Mouse (Mus musculus) heart, adult 11 months (tissue): ENCODE data around the gene Napepld.

Experiments
- DNase-seq: peaks from one replicate; pipeline ENCODE4 v3.0.0; 2022

The Napepld gene

DNA sequence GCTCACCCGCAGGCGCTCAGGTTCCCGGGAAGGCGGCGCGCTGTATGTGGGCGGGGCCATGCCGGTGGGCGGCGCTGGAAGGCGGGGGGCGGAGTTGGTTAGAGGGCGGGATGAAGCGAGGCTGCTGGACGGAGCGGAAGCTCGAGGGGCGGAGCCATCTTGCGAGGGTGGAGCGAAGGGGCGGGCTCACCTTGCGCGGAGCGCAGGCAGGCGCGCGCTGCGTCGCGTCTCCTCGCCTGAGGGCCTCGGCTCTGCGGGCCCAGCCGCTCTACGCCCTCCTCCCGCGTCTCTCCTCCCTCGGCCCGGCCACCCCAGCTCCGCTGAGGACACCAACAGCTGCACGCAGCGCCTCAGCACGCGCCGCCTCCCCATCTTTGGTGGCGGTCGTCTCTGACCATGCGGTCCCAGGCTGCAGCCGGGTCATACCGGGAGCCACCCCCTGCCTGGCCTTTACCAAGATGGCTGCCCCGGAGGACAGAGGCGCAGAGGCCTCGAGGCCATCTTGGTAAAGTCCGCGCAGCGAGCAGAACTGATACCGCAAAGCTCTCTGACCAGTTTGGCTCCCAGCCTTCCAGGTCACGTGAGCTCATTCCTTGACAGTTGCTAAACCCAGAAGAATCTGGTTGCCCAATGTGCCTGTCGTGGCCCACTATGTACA is at the start of gene Napepld:
TSS of gene Napepld (minus strand) at position 46 of the 658 bp plus-strand sequence.
- DNase-seq, result peak; percentile 100

DNA sequence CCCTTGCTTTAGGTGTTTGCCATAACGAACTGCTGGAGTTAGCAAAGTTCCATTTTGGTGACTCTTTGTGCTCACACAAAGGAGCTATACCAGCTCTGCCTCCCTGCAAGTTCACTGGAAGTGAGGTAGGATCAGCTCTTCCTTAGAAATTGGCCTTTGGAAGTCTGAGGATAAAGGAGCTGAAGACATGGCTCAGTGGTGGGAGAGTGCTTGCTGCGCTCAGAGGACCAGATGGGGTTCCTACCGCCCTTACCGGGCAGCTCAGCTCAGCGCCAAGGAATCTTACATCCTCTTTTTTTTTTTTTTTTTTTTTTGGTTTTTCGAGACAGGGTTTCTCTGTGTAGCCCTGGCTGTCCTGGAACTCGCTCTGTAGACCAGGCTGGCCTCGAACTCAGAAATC is 44.8 kb upstream of the Napepld start:
- DNase-seq, result peak; percentile 31

DNA sequence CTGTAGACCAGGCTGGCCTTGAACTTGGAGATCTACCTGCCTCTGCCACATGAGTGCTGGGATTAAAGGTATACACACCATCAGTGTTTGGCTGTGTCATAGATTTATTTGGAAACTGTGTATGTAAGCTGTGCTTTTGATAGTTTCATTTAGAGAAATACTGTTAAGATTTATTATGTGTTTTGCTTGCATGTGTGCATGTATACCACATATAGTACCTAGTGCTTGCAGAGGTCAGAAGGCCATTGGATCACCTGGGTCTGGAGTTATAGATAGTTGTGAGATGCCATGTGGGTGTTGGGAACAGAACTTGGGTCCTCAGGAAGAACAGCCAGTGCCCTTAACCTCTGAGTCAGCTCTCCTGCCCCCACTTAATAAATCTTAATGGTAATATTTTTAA is 43.5 kb upstream of the Napepld start:
- DNase-seq, result peak; percentile 51

DNA sequence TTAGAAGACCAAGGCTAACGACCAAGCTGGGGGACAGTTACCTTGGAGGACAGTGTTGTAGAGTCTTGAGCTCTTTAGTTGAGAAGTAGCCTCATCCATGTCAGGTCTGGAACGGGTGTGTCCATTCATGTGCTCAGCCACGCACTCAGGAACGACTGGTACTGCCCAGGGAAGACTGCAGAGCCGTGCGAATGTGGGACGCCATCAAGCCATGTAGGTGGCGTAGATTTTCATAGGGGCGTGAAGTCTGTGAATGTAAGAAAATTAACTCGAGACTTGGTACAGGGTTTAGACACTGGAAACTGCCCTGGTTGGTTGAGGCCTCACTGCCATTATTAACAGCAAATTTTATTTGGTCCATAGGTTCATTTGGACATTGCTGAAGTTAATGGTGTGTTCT is 42.4 kb upstream of the Napepld start:
- peak; percentile 82 for DNase-seq

DNA sequence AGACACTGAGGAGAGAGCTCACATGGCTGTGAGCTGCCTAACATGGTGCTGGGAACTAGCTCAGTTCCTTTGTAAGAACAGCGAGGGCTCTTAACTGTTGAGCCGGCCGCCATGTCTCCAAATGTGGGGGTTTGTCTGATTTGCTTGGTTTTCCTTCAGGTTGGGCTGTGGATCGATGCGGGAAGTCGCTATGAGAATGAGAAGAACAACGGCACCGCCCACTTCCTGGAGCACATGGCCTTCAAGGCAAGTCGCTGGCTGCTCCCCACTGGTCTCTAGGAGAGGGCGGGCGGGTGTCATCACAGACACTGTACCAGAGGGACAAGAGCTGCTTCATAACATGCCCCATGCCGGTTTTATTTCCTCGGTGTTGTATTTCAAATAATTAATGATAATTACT is 38.7 kb upstream of the Napepld start:
- peak; percentile 86 for DNase-seq

DNA sequence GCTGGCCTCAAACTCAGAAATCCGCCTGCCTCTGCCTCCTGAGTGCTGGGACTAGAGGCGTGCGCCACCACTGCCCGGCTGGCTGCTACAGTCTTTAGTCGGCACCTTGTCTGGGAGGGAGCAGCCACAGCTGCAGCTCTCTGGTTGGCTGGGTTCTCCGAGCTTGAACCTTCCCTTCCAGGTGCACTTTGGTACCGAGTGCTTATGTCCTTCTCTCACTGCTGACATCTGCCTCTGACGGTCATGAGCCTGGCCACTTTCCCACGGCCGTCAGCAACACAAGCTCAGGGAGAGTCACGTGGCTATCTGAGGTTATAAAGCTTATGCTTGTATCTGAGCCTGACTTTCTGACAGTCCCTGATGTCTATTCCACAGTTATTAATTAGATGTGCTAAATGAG is 37.9 kb upstream of the Napepld start:
- peak; percentile 88 for DNase-seq

DNA sequence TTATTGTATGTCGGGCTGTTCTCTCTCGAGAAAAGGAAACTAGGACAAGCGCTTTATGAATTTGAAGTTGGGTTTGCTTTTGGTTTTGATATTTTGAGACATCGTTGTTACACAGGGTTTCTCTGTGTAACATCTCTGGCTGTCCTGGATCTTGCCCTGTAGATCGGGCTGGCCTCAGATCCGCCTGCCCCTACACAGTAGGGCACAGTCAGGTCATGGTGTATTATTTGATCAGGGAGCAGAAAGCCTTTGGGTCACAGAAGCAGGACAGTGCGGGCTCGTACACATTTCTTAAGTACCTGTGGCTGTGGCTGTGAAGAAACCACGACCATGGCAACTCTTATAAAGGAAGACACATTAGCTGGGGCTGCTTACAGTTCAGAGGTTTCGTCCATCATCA is 36.4 kb upstream of the Napepld start:
- DNase-seq, result peak; percentile 80

DNA sequence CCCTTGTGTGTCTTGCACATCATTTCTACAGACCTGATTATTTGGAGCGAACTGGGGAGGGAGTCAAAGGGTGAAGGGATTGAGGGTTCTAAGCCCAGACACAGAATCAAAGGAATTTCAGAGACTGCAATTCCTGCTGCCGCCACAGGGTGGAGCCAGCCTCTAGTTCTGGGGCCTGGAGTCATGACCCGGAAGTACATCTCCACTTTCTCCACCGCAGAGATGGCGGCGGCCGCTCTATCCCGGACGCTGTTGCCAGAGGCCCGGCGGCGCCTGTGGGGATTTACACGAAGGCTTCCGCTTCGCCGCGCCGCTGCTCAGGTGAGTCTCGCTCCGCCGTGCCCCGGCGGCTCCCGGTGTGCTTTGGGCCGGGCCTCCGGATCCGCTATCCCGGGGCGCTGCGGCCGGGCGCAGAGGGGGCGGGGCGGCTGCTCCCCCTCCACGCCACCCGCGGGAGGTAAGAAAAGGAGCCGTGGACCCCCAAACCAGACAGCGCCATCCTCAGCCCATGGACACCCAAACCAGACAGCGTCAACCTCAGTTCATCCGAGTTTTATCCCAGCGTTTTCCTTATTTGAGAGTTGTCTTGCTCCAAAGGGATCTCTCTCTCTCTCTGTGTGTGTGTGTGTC is 35.9 kb upstream of the Napepld start, which contains the start of gene Pmpcb:
TSS of gene Pmpcb (plus strand) at position 186 of the 630 bp plus-strand sequence.
- DNase-seq, result peak; percentile 99

DNA sequence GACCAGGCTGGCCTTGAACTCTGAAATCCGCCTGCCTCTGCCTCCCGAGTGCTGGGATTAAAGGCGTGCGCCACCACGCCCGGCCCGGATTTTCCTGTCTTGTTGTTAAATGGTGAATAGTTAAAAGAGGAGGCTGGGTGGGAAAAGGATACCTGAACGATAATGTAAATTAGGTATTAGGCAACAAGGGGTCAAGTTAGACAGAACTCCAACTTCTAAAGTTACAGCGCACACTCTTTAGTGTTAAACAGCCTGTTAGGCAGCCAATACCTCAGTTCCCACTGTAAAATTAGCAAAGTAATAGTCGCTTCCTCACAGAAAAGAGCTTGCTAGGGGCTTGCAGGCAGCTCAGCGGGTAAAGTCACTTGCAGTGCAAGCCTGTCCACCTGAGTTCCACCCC is 34.9 kb upstream of the Napepld start:
- DNase-seq, result peak; percentile 61

DNA sequence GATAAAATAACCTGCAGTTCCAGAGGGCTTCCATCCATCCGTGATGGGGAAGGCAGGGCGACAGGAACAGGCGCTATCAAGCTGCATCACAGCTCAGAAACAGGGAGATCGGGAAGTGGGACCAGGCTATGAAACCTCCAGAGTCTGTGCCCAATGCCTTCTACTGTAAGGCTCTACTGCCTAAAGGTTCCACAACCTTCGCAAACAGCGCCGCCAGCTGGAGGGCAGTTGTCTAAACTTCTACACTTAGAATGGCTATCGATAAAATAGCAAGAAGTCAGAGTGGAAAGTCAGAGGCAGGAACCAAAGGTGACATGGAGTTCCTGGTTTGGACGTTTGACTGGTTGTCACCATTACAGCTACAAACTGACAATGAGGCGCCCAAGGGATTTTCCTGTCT is 34.4 kb upstream of the Napepld start:
- peak; percentile 93 for DNase-seq

DNA sequence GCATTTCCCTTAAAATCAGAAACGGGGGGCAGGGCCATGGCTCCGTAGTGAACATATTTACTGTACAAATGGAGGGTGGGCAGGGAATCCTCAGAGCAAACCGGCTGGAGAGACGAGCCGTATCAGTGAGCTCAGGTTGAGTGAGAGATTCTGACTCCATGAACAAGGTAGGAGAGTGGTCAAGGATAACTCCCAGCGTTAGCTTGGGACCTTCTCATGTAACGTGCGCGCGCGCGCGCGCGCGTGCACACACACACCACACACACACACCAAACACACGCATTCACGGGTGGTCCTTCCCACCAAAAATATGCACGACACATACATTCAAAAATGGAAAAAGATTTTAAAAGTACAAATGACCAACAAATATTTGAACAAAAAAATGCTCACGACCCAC is 33.9 kb upstream of the Napepld start:
- DNase-seq, result peak; percentile 70

DNA sequence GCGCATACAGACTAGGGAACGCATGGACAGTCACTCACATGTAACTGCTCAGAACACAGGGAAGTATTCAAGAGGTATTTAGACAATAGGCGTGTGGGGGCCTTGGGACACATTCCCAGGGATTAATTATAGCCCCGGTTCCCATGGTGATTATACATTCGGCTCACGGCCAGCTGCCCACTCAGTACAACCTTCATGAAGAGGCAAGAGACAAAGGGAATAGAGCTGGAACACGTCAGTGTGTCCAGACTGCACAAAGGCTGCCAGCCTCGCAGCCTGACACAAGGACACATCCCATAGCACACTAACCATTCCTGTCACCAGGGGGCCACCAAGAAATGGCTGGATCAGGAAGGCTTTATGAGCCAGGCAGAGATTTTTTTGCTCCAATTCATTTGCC is 31.7 kb upstream of the Napepld start:
- DNase-seq, result peak; percentile 92

DNA sequence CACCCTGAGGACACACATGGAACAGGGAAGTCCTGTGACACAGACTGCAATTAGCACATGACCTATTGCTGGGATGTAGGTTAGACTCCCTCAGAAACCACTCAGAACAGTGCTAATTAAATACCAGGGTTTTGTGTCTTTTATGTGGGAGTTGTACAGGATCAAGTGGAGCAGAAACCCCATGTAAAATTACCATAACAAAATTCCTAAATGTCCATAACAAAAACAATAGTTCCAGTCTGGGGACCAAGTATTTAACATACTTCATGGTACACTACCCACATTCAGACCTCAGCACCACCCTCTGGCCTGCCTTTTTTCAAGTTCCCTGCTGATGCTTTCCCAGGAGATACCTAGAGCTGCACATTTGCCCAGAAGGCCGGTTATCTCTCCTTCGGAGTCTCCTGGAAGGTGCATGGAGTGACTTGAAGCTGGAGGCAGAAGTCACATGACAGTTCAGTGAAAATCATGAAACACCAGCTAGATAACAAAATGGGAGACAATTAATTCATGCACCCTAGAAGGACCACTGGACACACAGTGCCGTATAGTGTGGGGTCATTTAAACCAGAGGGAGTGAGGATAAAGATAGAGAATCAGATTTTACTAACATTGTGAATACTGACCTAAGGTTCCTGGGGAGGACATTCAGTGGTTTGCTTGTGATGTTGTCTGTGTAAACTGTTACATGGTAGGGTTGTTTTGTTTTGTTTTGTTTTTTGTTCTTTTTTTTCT is 31.1 kb upstream of the Napepld start:
- peak; percentile 68 for DNase-seq

DNA sequence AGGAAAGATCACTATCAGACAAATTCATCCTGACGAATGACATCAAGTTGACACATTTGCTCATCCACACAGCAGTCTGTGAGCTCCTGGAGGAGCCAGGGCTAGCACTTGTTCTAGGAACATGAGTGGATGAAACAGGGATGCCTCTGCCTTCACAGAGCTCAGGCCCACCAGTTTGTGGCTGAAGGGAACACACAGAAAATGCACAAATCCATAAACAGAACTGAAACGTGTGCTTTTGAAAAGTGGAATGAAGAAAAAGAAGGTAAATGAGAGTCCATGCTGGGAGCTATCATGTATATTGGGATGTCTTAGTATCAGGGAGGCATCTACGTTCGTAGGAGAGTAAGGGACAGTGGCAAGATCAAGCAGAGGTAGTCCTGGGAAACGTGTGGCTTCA is 27.9 kb upstream of the Napepld start:
- peak; percentile 53 for DNase-seq

DNA sequence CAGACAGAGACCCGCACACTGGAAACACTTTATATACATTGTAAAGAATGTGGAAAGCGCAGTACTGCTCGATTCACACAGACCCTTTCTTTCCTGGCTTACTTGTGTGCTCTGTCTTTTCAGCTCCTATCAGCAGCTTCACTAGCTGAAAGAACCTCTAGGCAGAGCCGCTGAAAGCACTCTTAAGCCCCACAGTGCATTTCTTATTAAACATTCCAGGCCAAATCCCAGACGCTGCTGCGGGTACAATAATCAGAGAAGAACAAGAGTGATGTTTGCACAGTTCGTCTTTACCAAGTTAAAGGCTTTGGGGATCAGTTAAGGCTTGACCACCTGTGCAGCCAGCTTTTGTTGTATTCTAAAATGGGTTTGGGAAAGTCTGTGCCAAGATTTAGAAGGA is 23.7 kb upstream of the Napepld start:
- DNase-seq, result peak; percentile 37

DNA sequence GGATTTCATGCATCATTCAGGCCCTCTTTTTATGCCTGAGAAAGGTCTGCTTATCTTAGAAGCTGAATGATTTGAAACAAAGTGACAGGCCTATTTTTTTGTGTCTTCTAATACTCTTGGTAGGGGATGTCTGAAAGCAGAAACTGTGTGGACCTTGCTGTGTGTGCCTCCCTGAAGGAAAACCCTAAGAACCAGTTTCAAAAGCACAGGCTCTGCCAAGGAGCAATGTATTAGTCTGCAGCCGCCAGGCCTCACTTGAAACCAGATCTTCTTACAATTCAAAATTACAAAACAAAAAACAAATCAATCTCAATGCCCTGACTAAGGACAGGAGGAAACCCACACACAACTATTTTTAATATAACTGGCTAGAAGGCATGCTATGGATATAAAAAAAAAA is 23.2 kb upstream of the Napepld start:
- peak; percentile 6 for DNase-seq

DNA sequence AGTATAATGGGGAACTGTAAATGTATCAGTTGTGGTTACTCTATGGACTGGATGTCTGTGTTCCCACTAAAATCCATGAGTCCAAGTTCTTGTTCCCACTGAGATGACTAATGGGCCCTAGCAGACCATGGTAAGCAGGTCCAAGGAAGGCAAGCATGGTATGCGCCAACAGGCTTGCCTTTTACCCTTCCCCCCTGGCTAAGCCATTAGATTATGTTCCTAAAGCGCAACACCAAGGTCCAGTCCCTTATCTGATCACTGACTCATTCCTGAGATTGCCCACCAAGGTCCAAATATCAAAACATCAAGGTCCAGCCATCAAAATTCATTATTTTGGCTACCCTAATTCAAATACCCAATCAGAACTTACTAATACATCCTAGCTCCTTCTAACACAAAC is 18.0 kb upstream of the Napepld start:
- DNase-seq, result no peak

DNA sequence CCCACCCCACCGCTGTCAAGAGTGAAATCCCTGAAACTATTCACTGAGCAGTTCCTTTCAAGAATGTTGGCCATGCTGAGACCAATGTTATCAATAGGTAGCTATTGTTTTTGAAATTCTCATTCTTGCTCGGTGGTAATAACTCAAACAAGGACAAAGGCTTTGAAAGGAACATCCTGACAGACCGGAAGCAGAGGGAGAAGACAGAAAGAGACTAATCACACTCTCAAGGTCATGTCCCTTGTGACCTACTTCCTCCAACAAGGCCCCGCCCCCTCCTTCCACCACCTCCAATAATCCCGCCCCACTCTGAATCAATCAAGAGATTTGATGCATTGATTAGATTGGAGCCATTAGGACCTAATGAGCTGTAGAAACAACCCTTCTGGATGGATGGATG is 17.4 kb upstream of the Napepld start:
- peak; percentile 37 for DNase-seq

DNA sequence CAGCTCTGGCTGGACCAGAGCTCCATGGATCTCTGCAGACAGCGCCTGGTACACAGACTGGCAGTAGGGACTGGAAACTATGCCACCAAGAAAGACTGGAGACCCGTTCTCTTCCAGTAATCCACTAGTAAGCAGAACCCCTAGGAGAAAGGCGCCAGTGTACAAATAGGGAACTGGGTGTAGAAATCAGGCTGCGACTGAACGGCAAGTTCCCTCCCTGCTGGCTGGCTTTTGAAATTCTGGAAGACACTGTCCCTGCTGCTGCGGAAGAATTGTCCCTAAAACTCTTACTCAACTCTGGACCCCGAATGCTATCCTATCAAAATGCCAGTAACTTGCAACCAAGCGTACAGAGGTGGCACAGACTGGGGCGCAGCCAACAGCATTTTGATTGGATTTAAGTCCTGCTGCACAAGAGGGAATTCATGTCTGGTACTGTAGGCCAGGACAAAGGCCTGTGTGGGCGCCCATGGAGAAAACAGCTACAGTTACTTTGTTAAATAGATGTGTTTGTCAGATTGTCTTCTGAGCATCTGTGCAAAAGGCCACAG is 16.0 kb upstream of the Napepld start:
- peak; percentile 33 for DNase-seq

DNA sequence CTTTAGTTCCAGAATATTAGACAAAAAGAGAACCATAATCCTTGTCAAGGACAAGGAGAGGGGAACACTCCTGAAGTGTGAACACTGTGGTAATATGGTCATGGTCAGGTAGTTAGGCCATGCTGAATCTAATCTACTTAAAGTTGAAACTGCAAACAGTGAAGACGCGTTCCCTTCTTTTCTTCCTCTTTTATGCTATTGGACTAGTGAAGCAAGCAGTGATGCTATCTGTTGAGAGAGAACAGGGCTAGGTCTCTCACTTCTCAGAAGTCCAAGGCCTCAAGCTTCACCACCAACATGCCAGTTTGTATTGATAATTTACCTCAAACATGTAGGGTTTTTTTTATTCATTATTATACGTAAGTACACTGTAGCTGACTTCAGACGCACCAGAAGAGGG is 13.3 kb upstream of the Napepld start:
- DNase-seq, result no peak

DNA sequence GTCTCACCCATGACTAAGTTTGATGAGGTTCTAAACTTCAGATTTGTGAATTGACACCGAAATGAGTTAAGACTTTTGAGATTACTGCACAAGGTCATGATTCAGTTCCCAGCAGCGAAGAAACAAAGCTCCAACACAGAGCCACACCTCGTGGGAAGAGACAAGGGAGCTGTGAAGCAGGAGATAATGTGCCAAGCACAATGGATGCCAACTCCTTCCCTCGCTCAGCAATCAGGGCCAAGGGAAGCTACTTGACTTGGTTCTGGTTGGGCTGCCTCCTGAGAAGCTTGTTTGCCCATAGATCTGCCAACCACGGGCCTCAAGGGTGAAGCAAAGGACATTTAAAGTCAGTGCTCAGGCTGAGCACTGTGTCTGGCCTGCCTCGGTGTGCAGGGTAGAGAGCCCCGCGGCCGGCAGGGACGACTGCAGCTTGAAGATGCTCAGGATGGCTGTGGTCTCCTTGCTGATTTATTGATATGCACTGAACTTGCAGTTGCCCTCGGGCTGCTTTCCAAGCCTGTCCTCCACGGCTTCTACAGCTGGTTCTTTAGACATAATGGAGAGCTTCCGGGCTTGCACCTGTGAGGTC is 11.0 kb upstream of the Napepld start:
- DNase-seq, result peak; percentile 81

DNA sequence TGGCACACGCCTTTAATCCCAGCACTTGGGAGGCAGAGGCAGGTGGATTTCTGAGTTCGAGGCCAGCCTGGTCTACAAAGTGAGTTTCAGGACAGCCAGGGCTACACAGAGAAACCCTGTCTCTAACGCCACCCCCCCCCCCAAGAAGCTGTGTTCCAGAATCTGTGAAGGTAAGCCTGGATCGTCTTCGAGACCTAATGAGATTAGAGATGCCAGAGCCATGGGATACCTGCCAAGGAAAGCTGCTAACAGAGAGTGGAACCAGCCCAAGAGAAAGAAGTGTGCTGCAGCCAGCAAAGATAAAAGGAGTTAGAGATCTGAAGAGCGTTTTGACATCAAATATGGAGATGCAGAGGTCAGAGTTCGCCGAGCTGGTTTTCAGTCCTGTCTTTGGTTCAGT is 6.8 kb upstream of the Napepld start:
- peak; percentile 65 for DNase-seq

DNA sequence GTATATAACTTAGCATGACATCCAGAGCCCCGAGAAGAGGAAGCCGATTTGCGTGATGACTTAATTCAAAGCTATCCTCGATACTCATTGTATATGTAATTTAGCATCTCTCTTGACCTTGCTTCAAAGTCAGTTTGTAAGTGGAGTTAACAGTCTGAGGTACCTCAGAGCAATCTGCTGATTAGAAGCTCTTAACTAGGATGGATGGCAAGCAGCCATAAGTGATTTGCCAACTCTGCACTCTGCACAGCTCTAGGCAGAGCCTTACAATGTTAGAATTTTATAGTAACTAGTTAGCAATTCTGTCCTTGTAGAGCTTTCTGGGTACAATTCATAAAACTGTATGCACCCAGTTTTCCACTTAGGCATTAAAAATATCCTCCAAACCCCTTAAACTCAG is 5.3 kb upstream of the Napepld start:
- DNase-seq, result peak; percentile 60
